Mouse (Mus musculus) monocyte, adult 2 months (primary cell): ENCODE measurements at regions not wholly inside any gene's neighbourhood (a gene's known extent, or its start where the extent isn't known, plus 50 kb on each side); places are given as distances from the start of the nearest gene placed in this dataset.

Experiments used
- DNase-seq, 2 experiments: peaks; one replicate each; pipeline ENCODE4 v3.0.0; 2022; ENCODE audit warnings: low spot score in 2 of 2, low read depth in 1 of 2

DNA sequence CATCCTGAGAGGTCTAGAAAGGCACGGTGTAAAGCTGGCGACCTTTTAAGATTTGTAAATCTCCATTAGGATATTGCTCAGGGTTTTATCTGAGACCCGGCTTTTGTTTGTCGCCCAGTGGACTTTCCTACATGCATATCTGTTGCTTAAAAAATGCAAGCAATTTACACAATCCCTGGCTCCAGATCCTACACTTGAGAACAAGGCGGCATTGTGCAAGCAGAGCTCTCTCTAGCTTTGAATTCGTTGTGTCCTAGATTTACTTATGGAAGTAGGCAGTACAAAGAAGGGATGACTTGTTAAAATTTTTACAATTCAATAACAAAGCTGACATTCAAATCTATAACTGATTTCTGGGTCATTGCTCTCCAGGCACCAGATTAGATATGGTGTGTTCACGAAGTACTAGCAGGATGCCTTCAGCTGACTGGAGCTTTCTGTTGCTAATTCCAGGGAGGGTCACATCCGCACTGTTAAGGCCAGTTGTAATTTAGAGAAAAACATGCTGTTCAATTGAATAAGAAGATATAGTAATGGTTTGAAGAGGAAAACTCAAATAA, 62.2 kb upstream of the Teddm2 start:
- no peak for DNase-seq

DNA sequence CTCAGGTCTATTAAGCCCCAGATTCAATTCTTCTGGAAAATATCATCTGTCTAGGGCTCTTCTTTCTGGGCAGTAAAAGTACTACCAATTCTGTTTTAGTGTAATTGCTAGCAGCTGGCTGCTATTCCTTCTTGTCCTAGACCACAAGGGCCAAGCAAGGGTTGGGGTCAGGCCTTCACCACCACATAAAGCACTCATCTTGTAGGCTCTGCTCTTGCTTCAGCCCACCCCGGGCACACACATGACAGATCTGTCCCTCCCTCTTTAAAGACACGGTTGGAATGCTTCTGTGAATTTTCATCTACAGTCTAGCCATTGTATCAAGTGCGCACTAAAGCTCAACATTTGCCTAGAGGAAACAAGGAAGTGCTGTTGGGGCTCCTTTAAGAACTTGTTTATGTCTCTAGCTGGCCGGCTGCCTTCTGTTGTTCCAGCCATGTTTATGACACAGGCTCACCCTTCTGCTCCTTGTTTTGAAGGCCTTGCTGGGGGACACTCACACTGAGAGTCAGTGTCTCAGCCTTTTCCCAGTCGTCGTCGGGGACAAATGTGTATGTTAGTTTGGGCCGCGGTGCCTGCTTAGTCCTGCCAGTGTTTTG, 63.8 kb upstream of the Teddm2 start:
- DNase-seq: no peak

DNA sequence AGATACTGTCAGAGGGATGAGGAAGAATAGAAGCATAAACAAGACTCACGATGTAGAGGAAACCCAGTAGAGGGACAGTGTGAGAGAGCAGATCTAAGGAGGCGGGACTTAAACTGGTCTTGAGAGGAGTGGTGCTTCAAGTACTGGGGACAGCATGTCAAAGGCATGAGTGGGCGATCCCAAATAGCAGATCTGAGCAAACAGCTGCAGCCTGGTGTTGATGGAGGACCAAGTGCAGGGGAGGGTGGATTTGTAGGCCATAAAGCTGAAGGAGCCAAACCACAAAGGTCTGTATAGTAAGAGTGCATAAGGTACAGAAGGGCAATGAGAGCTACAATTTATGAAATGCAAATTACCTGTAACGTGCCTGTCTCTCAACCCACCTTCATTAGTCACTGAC, 69.4 kb upstream of the Teddm2 start:
- no peak for DNase-seq

DNA sequence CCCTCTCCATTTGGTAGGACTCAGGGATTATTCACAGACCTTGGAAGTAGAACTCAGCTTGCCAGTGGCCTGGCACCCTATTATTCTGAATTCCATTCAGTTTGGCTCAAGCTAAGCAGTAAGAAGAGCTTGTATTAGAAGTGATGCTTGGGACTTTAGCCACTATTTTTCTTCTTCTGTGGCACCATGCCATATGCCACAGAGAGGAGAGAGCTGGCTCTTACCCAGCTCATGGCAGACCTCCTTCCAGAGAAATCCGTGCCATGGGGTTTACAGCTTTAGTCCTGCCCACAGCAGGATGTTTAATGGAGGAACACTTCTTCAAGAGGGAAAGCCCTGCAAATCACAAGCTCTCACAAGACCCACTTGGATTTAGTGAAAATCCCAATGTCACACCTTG, 74.3 kb upstream of the Teddm2 start:
- no peak for DNase-seq

DNA sequence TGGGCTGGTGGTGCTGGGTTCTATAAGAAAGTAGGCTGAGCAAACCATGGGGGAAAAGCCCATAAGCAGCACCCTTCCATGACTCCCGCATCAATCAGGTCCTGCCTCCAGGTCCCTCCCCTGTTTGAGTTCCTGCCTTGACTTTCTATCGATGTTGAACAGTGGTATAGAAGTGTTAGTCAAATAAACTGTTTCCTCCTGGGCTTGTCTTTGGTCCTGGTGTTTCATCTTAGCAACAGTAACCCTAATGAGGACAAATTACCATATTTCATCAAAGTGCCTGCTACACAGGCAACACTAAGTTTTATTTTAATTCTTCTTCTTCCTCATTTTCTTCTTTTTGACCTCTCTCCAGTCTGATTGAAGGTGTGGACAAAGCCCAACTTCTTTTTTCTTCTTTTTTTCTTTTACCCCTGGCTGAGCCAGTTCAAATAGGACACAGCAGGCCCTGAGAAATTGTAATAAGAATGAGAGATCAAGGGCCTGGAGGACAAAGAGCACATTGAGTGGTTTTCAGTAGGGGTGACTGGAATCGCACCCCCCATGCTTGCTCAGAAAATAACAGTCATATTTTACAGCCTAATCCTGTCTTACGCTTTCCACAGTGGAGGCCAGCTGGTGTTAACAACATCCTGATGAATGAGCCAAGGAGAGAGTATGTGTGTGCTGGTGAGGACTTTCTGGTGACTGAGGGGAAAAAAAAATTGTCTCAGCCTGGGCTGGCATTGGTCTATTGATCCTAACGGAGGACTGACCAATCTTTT, 78.1 kb upstream of the Teddm2 start:
- DNase-seq: no peak

DNA sequence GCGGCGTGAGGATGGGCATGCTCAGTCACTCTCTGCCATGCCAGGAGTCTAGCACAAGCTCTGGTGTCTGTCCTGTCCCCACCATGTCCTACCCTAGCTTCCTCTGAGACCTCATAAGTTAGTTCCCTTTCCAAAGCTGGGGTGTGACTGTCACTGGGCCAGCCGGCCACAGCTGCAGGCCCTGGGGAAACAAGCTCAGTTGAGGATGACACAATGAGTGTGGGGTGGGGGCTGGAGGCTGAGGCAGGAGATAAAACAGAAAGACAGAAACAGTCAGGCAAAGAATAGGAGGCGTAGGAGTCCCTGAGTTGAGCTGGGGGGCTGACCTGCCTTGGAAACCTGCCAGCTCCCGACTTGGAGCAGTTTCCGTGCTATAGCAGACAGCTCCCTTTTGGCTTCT, 80.9 kb upstream of the Teddm2 start:
- DNase-seq: peak in 1 of 2 experiments; percentile 9

DNA sequence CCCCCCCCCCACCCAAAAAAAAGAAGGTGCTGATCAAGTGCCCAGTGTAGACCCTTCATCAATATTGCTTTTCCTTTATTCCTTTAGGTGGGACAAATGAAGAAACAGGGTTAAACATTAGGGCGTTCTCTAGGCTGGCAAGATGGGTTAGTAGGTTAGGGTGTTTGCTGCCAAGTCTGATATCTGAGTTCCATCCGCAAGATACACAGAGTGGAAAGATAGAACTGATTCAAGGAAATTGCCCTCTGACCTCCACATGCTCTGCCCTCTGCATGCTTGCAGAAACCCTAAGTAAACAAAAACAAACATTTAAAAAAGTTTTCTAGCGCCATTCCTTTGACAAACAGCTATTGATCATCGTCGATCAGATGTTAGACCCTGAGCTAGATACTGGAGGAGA, 85.6 kb upstream of the Teddm2 start:
- no peak for DNase-seq

DNA sequence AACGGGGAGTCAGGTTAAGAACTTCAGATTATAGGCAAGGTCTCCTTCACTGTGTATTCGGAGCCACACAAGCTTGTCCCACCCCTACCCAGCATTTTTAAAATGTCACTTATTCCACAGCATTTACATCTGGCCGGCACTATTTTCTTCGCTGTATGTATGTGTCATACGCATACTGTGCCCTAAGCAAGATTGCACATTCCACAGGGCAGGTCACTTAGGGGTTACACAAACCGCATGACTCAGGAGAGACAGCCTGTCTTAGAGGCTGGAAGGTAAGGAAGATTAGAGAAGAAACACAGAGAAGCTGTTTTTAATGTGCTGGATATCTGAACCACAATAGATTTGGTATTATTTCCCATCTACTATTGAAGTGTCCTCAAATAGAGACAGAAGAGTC, 86.6 kb upstream of the Teddm2 start:
- no peak for DNase-seq

DNA sequence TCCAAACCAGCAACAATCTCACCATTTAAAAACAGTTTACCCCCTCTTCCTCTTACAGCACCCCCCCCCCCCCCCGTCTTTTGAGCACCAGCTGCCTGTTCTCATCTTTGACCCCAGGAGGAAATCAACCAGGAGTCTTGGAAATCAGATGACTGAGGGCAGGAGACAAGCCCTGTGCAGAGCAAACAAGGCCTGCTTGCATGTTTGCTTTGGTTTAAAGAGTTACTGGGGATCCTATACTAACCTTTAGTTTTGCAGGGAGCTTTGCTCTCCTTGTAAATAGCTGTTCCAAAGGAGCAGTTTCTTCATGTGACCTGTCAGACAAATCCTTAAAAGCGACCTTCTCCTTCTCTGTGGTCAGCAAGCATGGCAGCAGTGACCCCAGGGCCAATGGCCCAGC, 88.3 kb upstream of the Teddm2 start:
- no peak for DNase-seq

DNA sequence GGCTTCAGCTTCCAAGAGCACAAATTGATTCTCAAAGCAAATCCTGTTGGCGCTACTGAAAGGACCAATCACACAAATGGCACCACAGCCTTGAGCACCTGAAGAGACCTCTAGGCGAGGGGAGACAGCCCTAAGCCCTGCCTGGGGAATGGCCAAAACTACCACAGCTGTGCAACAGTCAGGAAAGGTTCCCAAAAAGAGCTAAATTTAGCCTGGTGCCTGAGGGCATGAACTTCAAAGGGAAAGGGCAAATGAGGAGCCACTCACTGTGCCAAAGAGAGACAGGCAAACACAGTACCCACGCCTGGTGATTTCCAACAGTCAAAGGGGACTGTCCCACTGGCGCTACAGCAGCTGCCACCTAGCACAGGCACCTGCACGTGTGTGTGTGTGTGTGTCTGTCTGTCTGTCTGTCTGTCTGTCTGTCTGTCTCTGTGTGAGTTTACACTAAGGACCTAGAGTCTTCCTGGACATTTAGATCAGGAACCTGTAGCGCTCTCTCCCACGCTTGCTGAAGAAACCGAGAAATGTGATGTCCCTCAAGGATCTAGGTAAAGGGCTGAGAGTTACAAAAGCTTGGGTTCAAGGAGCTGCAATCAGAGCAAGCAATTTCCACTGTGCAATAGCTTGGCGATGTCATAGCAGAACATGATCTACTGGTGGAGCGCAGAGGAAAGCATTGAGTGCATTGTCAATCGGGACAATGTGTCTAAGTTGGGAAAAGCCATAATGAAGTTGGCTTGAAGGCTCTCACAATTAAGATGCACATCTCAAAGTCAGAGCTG, 90.8 kb upstream of the Teddm2 start:
- DNase-seq: no peak

DNA sequence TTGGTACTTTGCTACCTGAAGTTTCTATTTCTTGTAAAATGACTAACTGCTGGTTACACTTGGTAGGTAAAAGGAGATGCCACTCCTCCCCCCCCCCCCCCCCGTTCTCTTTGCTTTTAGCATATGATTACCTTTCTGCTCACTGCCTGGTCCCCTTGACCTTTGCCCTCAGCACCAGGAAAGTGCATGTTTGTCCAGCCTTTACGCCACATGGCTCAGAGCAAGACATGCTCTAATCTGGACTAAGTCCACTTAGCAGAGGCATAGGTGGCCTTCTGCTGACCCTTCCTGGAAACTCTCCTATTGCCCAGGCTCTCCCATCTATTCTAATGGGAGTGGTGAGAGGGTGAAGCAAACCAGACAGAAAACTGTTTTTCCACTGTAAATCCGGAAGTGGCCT, 92.4 kb upstream of the Teddm2 start:
- DNase-seq: no peak

DNA sequence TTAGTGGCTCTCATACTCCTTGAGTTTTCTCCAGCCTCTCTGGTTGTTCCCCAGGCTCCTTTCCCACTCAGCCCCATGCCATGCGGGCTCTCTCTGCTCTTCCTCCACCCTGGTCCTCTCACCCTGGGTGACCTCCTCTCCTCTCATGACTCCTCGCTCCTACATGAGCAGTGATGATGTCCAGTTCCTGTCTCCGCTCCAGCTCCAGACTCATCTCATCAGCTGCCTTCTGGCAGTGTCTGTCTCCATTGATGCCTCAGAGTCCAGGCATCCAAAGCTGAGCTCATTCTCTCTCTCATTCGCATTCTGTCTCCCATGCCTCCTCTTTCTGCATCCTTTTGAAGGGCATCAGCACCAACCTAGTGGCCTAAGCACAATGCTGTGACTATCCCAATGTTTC, 94.8 kb upstream of the Teddm2 start:
- no peak for DNase-seq

DNA sequence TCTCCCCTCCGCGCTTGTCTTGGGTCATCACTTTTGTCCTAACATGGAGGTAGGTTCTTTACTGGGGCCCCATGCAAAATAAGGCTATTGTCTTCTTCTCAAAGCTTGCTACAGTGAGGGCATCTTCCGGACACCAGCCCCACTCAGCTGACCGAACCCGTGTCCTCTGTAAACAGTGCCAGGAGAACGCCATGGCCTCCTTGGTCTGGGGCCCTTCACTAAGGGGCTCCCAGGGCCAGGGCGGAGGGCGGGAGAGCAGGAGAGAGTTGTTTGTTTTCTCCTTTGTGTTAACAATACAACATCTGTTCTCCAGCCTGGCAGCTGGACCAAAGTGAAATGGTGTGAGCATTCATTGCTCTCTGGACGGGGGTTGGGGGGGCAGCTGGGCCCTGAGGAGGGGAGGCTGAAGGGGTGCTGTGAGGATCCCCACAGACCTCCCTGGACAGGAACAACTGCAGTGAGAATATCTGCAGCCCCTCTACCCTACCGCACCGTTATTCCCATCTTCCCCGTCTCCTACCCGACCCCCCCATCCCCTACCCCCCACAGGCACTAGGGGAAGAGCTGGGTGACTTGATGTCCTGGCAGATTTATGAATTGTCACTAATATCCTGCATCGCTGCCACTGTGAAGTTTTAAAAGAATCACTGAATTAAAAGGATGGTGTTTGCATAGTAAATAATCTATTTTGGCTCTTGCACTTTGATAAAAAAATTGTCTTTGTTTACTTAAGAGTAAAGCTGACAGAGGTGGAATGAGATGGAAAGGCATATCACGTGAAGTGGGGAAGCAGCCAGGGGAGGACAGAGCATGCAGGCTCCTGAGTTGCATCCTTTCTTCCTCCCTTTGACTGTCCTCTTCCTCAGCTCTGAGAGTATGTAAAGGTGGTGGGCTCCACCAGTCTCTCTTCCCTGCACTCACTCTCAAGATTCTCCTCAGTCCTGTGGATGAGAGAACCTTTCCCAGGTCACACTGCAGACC, 97.5 kb upstream of the Teddm2 start:
- no peak for DNase-seq

DNA sequence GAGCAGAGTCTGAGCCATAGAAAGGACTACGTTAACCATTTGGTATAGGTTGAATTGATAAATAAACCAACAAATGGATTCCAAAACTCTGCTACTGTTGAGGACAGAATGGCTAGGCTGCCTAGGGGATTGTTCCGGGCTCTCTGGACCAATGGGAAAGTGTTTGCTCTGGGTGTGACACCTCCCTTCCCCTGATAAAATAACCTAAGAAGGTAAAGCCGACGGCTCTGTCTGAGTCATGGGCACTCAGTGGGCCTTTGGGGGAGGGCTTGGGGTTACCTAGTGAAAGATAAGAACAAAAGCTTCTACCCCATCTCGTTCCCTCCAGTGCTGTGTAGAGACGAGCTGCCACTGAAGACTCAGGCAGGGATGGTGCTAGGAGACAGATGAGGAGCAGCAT, 99.7 kb upstream of the Teddm2 start:
- DNase-seq: no peak

DNA sequence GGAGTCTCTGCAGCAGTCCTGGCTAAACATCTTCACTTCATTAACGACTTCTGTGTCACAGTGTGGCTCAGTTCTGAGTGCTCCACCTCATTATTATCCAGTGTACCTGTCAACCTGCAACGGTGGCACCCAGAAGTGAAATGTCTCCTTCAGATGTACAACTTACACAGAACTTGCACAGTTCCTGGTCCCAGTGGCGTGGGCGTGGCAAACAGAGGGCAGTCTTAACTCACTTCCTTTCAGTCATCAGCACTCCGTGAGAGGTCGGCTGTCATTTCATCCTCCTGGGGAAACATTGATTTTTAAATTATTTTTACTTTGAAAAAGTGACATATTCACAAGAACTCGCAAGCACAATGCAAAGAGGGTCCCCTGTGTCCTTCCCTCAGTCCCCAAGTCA, 103.6 kb upstream of the Teddm2 start:
- DNase-seq: no peak

DNA sequence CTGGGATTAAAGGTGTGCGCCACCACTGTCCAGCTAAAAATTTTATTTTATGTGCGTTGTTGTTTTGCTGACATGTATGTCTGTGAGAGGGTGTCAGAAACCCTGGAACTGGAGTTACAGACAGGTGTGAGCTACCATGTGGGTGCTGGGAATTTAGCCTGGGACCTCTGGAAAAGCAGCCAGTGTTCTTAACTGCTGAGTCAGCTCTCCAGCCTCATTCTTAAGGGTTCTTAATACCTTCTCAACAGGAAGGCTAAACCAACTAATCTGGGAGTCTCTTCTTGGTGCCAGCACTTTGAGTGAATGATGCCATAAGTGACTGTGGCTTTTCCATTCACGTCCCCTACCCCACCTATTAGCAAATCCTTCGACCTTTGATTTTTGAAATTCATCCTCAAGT, 104.6 kb upstream of the Teddm2 start:
- DNase-seq: no peak

DNA sequence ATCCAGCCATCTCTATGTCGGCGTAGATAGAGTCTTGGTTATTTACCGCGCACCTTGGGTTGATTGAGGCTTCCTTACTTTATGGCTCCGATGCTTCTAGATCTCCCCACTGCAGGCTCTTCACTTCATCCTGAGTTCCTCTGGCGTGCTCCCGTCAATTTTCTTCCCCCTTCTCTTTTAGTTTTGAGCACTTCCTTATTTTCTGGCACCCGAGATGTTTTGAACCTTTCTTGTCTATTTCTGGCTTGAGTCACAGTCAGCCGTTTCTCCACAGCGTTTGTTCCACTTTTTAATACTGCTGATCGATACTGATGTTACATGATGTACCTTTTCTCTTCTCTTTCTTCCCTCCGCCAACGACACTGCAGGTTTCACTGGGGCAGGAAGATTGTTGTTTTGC, 106.0 kb upstream of the Teddm2 start:
- peak in 1 of 2 experiments; percentile 4 for DNase-seq

DNA sequence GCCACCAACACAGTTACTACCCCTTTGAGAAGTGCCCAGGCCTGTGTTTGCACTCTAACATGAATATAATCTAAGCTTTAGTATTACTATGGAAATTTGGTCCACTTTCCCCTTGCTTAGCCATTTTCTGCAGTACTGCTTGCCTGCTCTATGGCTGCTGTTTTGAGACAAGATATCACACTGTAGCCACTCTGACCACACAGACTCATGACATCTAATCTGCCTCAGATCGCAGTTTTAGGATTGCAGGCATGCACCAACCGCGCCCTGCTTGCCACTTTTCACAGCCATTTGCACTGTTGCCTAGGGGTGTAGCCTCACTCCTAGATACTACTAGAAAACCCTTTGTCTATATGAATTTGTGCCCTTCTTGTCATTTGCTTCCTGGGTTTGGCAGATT, 107.4 kb upstream of the Teddm2 start:
- no peak for DNase-seq

DNA sequence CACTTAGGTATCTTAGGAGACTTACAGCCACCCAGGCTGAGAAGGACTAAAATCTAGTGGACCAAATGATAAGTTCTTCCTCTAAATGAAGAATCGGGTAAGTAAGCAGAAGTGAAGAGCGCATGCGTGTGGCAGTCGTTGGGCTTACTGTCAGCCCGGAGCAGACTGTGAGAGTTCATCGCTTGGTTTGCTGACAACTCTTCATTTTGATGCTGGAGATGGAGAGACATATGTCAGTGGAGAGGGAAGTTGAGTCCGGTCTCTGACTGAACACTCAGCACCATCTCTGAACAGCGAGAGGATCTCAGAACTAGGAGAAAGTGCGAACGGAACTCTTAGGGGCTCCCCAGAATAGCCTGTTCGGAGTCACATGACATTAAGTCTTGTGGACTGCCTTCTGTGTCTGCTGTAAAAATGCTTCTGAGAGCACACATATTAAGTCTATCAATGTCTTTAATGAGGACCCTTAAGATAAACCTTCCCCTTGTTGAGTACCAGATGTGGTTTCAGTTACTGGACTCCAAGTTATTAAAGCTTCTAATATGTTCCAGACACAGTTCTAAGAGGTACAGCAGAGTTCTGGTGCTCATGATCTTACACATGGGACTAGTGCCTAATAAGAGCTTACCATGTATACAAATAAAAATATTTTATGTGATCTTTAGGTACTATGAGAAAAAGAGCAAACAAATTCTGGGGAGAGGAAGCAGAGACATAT, 108.7 kb upstream of the Teddm2 start:
- DNase-seq: peak in 1 of 2 experiments; percentile 6

DNA sequence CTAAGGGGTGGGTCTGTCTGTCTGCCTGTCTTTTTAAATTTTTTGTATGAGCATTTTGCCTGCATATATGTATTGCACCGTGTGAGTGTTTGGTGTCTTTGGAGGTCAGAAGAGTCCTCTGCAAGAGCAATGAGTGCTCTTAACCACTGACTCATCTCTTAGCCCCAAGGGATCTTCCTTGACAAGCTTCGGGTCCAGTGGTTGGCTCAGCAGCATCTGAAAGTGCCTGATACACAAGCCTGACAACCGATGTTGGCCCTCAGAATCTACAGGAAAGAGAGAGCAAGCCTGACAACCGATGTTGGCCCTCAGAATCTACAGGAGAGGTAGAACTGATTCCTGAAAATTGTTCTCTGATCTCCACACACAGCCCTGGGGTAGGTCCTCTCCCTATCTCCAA, 110.7 kb upstream of the Teddm2 start:
- DNase-seq: no peak
